Mouse (Mus musculus) hindbrain, embryonic 11.5 days (tissue): ENCODE data around the gene Papln. TPM values are rescaled to one million over a fixed set of nuclear protein-coding genes. Genes with fewer than 3 reads are reported as not detected.

ENCODE experiments used
- ATAC-seq: fragments of 200-750 bp; cut with Nextera tagmentation; 2 replicates; pipeline ENCODE4 v1.8.0; 2017; ENCODE audit warnings: mild to moderate bottlenecking, moderate TSS enrichment, moderate library complexity; ENCODE audit not compliant: low FRiP score
- DNase-seq: peaks from one replicate; pipeline ENCODE4 v3.0.0-alpha.2; 2015; ENCODE audit warnings: low spot score
- H3K27ac ChIP-seq: fragments of 300-500 bp; sonication (generic); 2 replicates; pipeline ENCODE4 v1.5.1; 2014; ENCODE audit warnings: mild to moderate bottlenecking, low read depth, low read length
- H3K27me3 ChIP-seq: fragments of 300-500 bp; sonication (generic); 2 replicates; pipeline ENCODE4 v1.6.1; 2014; ENCODE audit warnings: mild to moderate bottlenecking, low read length, moderate library complexity, mixed read lengths; ENCODE audit not compliant: control insufficient read depth, insufficient read depth
- H3K36me3 ChIP-seq: fragments of 300-500 bp; sonication (generic); 2 replicates; pipeline ENCODE4 v1.6.1; 2014; ENCODE audit warnings: mild to moderate bottlenecking, low read length, moderate library complexity, mixed read lengths; ENCODE audit not compliant: control insufficient read depth, insufficient read depth
- H3K4me1 ChIP-seq: fragments of 300-500 bp; sonication (generic); replicated peaks from 2 replicates; pipeline ENCODE4 v1.6.1; 2014; ENCODE audit warnings: low read length, mixed read lengths; ENCODE audit not compliant: control insufficient read depth, insufficient read depth
- H3K4me2 ChIP-seq: fragments of 300-500 bp; sonication (generic); replicated peaks from 2 replicates; pipeline ENCODE4 v1.6.1; 2014; ENCODE audit warnings: mild to moderate bottlenecking, low read depth, low read length
- H3K4me3 ChIP-seq: fragments of 300-500 bp; sonication (generic); 2 replicates; pipeline ENCODE4 v1.5.1; 2014; ENCODE audit warnings: low read depth, low read length
- H3K9ac ChIP-seq: fragments of 300-500 bp; sonication (generic); 2 replicates; pipeline ENCODE4 v1.6.1; 2014; ENCODE audit warnings: low read depth, low read length
- H3K9me3 ChIP-seq: fragments of 300-500 bp; sonication (generic); 2 replicates; pipeline ENCODE4 v1.6.1; 2016; ENCODE audit warnings: low read length; ENCODE audit not compliant: control insufficient read depth
- WGBS: fragments of 180-500 bp; shearing (Covaris S2); extraction: QIAGEN DNeasy Blood & Tissue Kit; methylation state at CpG from one replicate; pipeline ENCODE4 v1.1.7; 2014; 5-methylcytosine and 5-hydroxymethylcytosine counted together
- polyA plus RNA-seq: library from polyadenylated mRNA; unstranded; fragments of >200 nt; fragmentation: Nextera tagmentation; extraction: Ambion mirVana; gene quantifications from 2 replicates; pipeline ENCODE4 v1.2.1, GENCODE M21; 2014

Gene Papln
- 0.04 and 0.11 TPM in 2 replicates for polyA plus RNA-seq

DNA sequence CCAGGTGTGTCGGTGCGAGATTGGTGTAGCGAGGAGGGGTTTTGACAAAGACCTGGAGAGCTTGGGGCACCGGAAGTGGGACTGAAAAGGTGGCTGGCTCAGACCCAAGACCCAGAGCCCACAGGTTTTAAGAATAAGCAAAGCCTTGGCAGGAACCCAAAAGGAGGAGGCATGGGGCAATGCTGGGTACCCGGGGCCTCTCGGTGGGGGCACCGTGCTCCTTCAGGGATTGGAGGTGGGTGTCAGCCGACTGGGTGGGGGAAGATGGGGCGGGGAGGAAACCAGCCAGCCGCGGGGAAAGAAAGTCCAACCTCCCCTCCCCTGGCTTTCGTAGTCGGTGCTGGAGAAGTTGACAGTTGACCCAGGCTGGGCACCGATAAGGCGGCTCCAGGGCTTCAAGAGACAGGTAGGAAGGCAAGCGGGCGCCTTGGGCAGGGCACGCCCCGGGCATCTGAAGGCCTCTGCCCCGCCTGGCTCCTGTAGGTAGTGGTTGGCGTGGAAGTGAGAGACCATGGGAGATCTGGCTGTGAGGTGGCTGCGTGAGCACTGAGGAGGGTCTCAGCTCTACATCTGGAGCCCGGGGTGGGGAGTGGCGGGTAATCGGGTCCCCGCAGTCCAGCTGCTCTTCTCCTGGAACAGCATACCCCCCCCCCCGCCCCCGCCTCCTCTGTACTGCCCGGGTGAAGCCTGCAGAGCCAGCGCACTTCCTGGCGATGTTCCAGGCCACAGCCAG lies at the start of gene Papln:
Gene Papln, plus strand, starts transcription at position 324 of the 733 bp plus-strand sequence.
- peak within 1 kb of the TSS; percentile 13 for H3K4me3 ChIP-seq
- DNase-seq: no peak
- peak within 1 kb of the TSS; percentile 40 for H3K4me2 ChIP-seq
- 0 out of 2 replicates have a peak within 1 kb of the TSS, but pooled peaks have one; percentile 11 for H3K9ac ChIP-seq
- no peak for ATAC-seq
- 16% methylated on average over 27 of the region's 31 CpGs for WGBS
- H3K27me3 ChIP-seq: no peaks in the 10 kb centered on the region
- no peaks in the 10 kb centered on the region for H3K9me3 ChIP-seq
- H3K27ac ChIP-seq: no peak within 1 kb of the TSS
- H3K36me3 ChIP-seq: no peaks in the 10 kb centered on the region
- peaks cover 9% of the 10 kb centered on the region; the same call in 1 of the 2 replicates for H3K4me1 ChIP-seq

DNA sequence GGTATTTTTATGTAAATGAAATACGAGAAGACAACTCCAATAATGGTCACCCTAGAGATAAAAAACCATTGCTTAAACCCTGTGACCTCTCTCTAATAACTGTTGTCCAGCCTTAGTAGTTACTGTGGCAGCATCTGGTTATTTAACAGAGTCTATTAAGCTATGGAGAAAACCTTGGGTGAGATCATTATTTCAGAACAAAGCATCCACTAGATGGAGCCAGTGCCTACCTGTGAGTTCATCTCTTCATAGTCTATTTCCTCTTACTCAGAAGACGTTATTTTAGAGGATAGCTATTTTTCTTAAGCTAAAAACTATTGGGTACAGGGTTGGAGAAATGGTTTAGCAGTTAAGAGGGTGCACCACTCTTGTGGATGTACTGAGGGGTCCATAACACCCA lies 49.7 kb upstream of the Papln start:
- Histone ChIP-seq H3K27me3 (no peaks in the 10 kb centered on the region), H3K9me3 (no peaks in the 10 kb centered on the region), H3K4me3 (no peak overlapping the region), H3K36me3 (no peaks in the 10 kb centered on the region; the same call in 1 of the 2 replicates), H3K9ac (no peak overlapping the region), H3K4me1 (no peaks in the 10 kb centered on the region), H3K4me2 (no peak overlapping the region), H3K27ac (no peak overlapping the region)
- 59% methylated on average over 2 of the region's 2 CpGs for WGBS
- ATAC-seq: no peak
- DNase-seq: peak; percentile 64

DNA sequence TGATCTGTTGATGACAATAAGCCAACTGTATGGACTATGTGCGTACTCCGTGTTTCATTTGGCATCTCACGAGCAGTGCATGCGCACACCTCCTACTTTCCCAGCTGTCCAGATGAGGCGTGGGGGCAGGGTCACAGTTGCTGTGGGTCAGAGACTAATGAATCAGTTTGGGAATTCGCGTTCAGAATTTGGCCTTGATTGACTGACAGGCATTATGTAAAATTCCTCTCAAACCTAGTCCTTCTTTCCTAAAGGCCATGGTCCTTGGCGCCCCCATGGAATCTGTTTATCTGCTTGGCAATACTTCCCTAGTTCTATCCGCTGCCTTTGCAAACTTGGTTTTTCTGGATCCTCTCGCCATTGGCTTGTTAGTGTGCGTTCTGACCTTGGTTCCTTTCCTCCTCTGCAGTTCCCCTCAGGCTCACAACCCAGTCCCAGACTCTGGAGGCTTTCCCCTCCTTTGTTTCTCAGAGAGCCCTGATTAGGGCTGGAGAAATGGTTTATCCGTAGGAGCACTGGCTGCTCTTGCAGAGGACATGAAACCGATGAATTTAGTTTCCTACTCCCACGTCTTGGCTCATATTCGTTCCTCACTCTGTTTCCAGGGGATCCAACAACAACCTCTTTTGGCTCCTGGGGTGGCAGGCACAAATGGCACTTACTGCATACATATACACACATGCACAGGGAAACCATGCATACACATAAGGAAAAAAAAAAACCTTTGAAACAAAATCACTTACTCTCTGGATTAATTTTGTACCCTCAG lies 46.8 kb upstream of the Papln start:
- no peak overlapping the region for H3K4me2 ChIP-seq
- no peaks in the 10 kb centered on the region for H3K4me1 ChIP-seq
- H3K27me3 ChIP-seq: no peaks in the 10 kb centered on the region
- no peak for ATAC-seq
- no peak overlapping the region for H3K4me3 ChIP-seq
- no peak overlapping the region for H3K9ac ChIP-seq
- DNase-seq: no peak
- H3K27ac ChIP-seq: no peak overlapping the region
- WGBS: 91% methylated on average over 15 of the region's 15 CpGs
- H3K9me3 ChIP-seq: no peaks in the 10 kb centered on the region
- no peaks in the 10 kb centered on the region; the same call in 1 of the 2 replicates for H3K36me3 ChIP-seq

DNA sequence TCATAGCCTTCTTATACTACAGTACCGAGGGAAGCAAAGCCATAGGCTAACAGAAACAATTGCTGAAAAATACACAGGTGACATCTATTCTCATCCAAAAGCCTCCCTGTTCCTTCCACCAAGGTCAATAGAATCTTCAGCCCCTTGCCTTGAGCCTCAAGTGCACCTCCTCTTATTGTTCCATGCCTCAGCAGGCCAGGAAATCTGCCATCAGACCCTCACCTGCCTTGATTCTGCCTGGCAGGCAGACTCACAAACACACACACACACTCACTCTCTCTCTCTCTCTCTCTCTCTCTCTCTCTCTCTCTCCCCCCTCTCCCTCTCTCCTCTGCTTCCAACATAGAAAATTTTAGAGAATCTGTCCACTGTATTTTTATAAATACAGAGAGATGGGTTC lies 44.0 kb upstream of the Papln start:
- peaks cover 3% of the 10 kb centered on the region; the same call in 1 of the 2 replicates for H3K36me3 ChIP-seq
- DNase-seq: no peak
- H3K9me3 ChIP-seq: no peaks in the 10 kb centered on the region
- ATAC-seq: no peak
- no peak overlapping the region for H3K9ac ChIP-seq
- no peak overlapping the region for H3K27ac ChIP-seq
- no peaks in the 10 kb centered on the region for H3K27me3 ChIP-seq
- 89% methylated on average over 1 of the region's 1 CpGs for WGBS
- H3K4me2 ChIP-seq: no peak overlapping the region
- no peaks in the 10 kb centered on the region for H3K4me1 ChIP-seq
- no peak overlapping the region for H3K4me3 ChIP-seq

DNA sequence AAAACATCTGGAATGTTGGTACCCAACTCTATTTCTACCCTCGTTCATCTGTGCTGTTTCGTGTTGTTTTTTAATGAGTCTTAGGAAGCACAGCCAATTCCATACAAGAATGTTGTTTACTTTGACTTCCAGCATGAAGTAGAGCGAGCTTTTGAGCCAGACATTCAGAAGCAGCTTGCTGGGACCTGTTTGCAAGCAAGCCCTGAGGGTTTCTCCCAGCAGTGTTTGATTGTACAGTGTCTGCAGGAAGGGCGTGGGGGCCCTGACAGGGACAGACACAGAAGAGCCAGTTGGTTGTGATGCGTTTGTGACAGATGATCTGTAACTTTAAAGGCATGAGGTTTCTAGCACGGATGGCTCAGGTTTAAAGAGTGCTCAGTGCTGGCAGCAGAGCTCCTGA lies 42.2 kb upstream of the Papln start:
- H3K4me3 ChIP-seq: no peak overlapping the region
- no peaks in the 10 kb centered on the region for H3K4me1 ChIP-seq
- 81% methylated on average over 6 of the region's 6 CpGs for WGBS
- no peaks in the 10 kb centered on the region for H3K27me3 ChIP-seq
- H3K4me2 ChIP-seq: no peak overlapping the region
- no peak for DNase-seq
- H3K36me3 ChIP-seq: peaks cover 9% of the 10 kb centered on the region
- no peak for ATAC-seq
- no peaks in the 10 kb centered on the region for H3K9me3 ChIP-seq
- H3K27ac ChIP-seq: no peak overlapping the region
- H3K9ac ChIP-seq: no peak overlapping the region

DNA sequence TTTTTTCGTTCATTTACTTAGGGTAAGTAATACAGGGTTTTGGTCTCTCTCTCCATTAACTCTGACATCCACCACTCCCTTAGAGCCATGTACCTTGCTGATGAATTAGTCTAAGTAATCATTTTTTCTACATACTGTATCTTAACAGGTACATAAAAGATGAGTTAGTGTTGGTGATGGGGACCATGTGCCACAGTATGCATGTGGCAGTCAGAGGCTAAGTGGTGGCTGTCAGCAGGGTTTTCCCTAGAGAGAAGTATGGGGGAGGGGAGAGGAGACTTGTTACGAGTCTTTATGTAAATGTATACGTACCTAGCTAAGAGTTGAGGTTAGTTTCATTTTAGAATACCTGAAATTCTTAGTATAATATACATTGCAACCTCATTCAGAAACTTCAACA lies 40.4 kb upstream of the Papln start:
- Histone ChIP-seq H3K9me3 (no peaks in the 10 kb centered on the region), H3K4me3 (no peak overlapping the region), H3K36me3 (peaks cover 9% of the 10 kb centered on the region), H3K9ac (no peak overlapping the region), H3K27me3 (no peaks in the 10 kb centered on the region), H3K4me2 (no peak overlapping the region), H3K27ac (no peak overlapping the region), H3K4me1 (no peaks in the 10 kb centered on the region)
- ATAC-seq (no peak), DNase-seq (no peak)
- 80% methylated on average over 3 of the region's 3 CpGs for WGBS

DNA sequence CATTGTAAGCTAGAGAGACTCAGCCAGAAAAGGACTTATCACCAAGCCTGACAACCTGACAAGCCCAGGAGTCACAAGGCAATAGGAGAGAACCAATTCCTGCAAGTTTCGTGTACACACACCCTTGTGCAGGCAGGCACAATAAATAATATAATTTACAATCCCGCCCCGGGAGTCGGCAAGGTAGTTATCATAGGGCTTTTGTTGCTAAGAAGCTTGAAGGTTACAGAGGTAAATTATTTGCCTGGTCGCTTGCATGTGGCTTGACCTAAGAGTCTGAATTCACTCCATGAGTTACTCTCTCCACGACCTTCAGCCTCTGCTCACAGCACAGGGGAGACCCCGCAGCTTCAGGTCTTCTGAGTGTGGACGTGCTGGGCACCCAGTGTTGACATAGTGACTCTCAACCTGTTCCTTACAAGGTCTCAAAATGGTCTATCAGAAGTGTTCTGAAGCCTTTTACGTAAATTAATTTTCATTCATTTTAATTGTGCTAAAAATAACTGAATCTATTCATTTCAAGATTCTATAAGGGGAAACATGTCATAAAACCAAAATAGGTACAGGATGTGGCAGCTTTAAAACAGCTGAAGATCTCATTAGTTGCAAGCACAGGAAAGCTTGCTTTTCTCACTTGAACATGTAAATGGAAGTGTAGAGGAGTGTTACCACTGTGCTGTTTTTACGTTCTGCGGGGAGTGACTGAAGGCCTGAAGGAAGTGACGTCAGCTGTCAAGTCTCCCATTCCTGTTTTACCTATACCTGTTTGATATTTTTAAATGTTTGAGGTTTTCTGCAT lies 36.7 kb upstream of the Papln start:
- no peaks in the 10 kb centered on the region for H3K9me3 ChIP-seq
- no peak overlapping the region for H3K4me2 ChIP-seq
- DNase-seq (no peak), ATAC-seq (no peak)
- peaks cover 17% of the 10 kb centered on the region for H3K36me3 ChIP-seq
- 91% methylated on average over 12 of the region's 12 CpGs for WGBS
- H3K27me3 ChIP-seq: no peaks in the 10 kb centered on the region
- H3K27ac ChIP-seq: no peak overlapping the region
- no peak overlapping the region for H3K4me3 ChIP-seq
- H3K4me1 ChIP-seq: no peaks in the 10 kb centered on the region
- H3K9ac ChIP-seq: no peak overlapping the region

DNA sequence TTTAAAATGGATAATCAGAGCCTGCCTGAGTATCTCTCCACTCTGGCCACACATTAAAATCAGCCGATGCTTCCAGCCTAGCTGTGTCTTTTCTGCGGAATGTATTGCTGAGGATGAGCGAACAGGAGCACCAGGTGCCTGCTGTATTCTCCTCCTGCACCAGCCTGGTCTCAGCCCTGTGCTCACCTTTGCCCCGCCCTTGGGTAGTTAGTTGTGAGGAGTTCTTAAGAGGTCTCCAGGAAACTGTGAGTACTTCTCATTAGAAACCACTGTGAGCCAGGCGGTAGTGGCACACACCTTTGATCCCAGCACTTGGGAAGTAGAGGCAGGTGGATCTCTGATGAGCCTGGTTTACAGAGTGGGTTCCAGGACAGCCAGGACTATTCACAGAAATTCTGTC lies 31.2 kb upstream of the Papln start:
- Histone ChIP-seq H3K27ac (no peak overlapping the region), H3K4me1 (no peaks in the 10 kb centered on the region), H3K4me3 (no peak overlapping the region), H3K4me2 (no peak overlapping the region), H3K9me3 (no peaks in the 10 kb centered on the region), H3K9ac (no peak overlapping the region), H3K36me3 (0 out of 2 replicates have a peak, but pooled peaks cover 8% of the 10 kb centered on the region), H3K27me3 (no peaks in the 10 kb centered on the region)
- no peak for ATAC-seq
- 95% methylated on average over 5 of the region's 5 CpGs for WGBS
- no peak for DNase-seq
